Mouse (Mus musculus) neural tube, embryonic 11.5 days (tissue): ENCODE data around the gene Lrrc55. TPM values are rescaled to one million over a fixed set of nuclear protein-coding genes. Genes with fewer than 3 reads are reported as not detected.

Experiments
- ATAC-seq: fragments of 200-750 bp; cut with Nextera tagmentation; 2 replicates; pipeline ENCODE4 v1.8.0; 2017; ENCODE audit warnings: moderate number of reproducible peaks, mild to moderate bottlenecking, moderate TSS enrichment, moderate library complexity; ENCODE audit not compliant: insufficient read depth, low FRiP score, low TSS enrichment
- DNase-seq: peaks from one replicate; pipeline ENCODE4 v3.0.0-alpha.2; 2015; ENCODE audit warnings: low spot score
- H3K27ac ChIP-seq: fragments of 300-500 bp; sonication (generic); 2 replicates; pipeline ENCODE4 v1.5.1; 2014; ENCODE audit warnings: low read depth, mild to moderate bottlenecking, low read length
- H3K27me3 ChIP-seq: fragments of 300-500 bp; sonication (generic); 2 replicates; pipeline ENCODE4 v1.6.1; 2014; ENCODE audit warnings: mild to moderate bottlenecking, low read length, mixed read lengths; ENCODE audit not compliant: control insufficient read depth, insufficient read depth
- H3K36me3 ChIP-seq: fragments of 300-500 bp; sonication (generic); 2 replicates; pipeline ENCODE4 v1.6.1; 2014; ENCODE audit warnings: mild to moderate bottlenecking, low read length, moderate library complexity, mixed read lengths; ENCODE audit not compliant: control insufficient read depth, insufficient read depth
- H3K4me1 ChIP-seq: fragments of 300-500 bp; sonication (generic); 2 replicates; pipeline ENCODE4 v1.6.1; 2014; ENCODE audit warnings: low read length, mixed read lengths; ENCODE audit not compliant: control insufficient read depth, insufficient read depth
- H3K4me2 ChIP-seq: fragments of 300-500 bp; sonication (generic); 2 replicates; pipeline ENCODE4 v1.6.1; 2014; ENCODE audit warnings: low read depth, mild to moderate bottlenecking, moderate library complexity
- H3K4me3 ChIP-seq: fragments of 300-500 bp; sonication (generic); 2 replicates; pipeline ENCODE4 v1.5.1; 2014; ENCODE audit warnings: low read depth, low read length
- H3K9ac ChIP-seq: fragments of 300-500 bp; sonication (generic); 2 replicates; pipeline ENCODE4 v1.6.1; 2014; ENCODE audit warnings: mild to moderate bottlenecking, low read length
- H3K9me3 ChIP-seq: fragments of 300-500 bp; sonication (generic); 2 replicates; pipeline ENCODE4 v1.6.1; 2016; ENCODE audit warnings: low read length; ENCODE audit not compliant: control insufficient read depth
- WGBS: fragments of 180-500 bp; shearing (Covaris S2); extraction: QIAGEN DNeasy Blood & Tissue Kit; methylation state at CpG from one replicate; pipeline ENCODE4 v1.1.7; 2014; 5-methylcytosine and 5-hydroxymethylcytosine counted together
- polyA plus RNA-seq: library from polyadenylated mRNA; unstranded; fragments of >200 nt; fragmentation: Nextera tagmentation; extraction: Ambion mirVana; gene quantifications from 2 replicates; pipeline ENCODE4 v1.2.1, GENCODE M21; 2014

The Lrrc55 gene
- polyA plus RNA-seq, 1 experiment from 2014 or later = 1.1 TPM

- no peaks in the 10 kb centered on the region for H3K27me3 ChIP-seq
- H3K4me1 ChIP-seq = no peaks in the 10 kb centered on the region
- DNase-seq (peak; percentile 19), ATAC-seq (no peak)
- H3K9me3 ChIP-seq = no peaks in the 10 kb centered on the region
- 55% methylated on average over 17 of the region's 17 CpGs for WGBS
- no peak overlapping the region for H3K27ac ChIP-seq
- H3K9ac ChIP-seq = no peak overlapping the region
- no peaks in the 10 kb centered on the region for H3K36me3 ChIP-seq
- H3K4me2 ChIP-seq = no peak overlapping the region
- H3K4me3 ChIP-seq = no peak overlapping the region
These were observed 27.5 kb upstream of the Lrrc55 start for GRCm38 (mm10) chr2:85224221-85225179.

GRCm38 (mm10) chr2:85216606-85217005, 19.6 kb upstream of the Lrrc55 start:
- Histone ChIP-seq H3K9ac (no peak overlapping the region), H3K27me3 (no peaks in the 10 kb centered on the region), H3K4me1 (no peaks in the 10 kb centered on the region), H3K9me3 (no peaks in the 10 kb centered on the region), H3K4me3 (no peak overlapping the region), H3K36me3 (no peaks in the 10 kb centered on the region), H3K4me2 (no peak overlapping the region), H3K27ac (no peak overlapping the region)
- DNase-seq (no peak), ATAC-seq (no peak)

GRCm38 (mm10) chr2:85213746-85214145, 16.7 kb upstream of the Lrrc55 start:
- H3K27ac ChIP-seq = no peak overlapping the region
- no peaks in the 10 kb centered on the region for H3K36me3 ChIP-seq
- no peak overlapping the region for H3K9ac ChIP-seq
- ATAC-seq = no peak
- 92% methylated on average over 2 of the region's 2 CpGs for WGBS
- no peaks in the 10 kb centered on the region for H3K4me1 ChIP-seq
- no peaks in the 10 kb centered on the region for H3K9me3 ChIP-seq
- no peak overlapping the region for H3K4me3 ChIP-seq
- H3K4me2 ChIP-seq = no peak overlapping the region
- DNase-seq = no peak
- no peaks in the 10 kb centered on the region for H3K27me3 ChIP-seq

GRCm38 (mm10) chr2:85209301-85209700, 12.3 kb upstream of the Lrrc55 start:
- Histone ChIP-seq H3K27ac (no peak overlapping the region), H3K36me3 (no peaks in the 10 kb centered on the region), H3K27me3 (no peaks in the 10 kb centered on the region), H3K9me3 (no peaks in the 10 kb centered on the region), H3K4me2 (no peak overlapping the region), H3K4me1 (no peaks in the 10 kb centered on the region), H3K4me3 (no peak overlapping the region), H3K9ac (no peak overlapping the region)
- 74% methylated on average over 5 of the region's 5 CpGs for WGBS
- DNase-seq (no peak), ATAC-seq (no peak)

GRCm38 (mm10) chr2:85205170-85205569, 8.2 kb upstream of the Lrrc55 start:
- no peak overlapping the region for H3K4me2 ChIP-seq
- no peak overlapping the region for H3K4me3 ChIP-seq
- H3K9me3 ChIP-seq = no peaks in the 10 kb centered on the region
- no peaks in the 10 kb centered on the region for H3K36me3 ChIP-seq
- no peak for DNase-seq
- no peaks in the 10 kb centered on the region for H3K4me1 ChIP-seq
- no peak overlapping the region for H3K27ac ChIP-seq
- H3K9ac ChIP-seq = no peak overlapping the region
- WGBS = 87% methylated on average over 8 of the region's 8 CpGs
- ATAC-seq = no peak
- H3K27me3 ChIP-seq = no peaks in the 10 kb centered on the region

GRCm38 (mm10) chr2:85198011-85198965, 1.3 kb upstream of the Lrrc55 start:
- H3K4me2 ChIP-seq = peak overlapping the region; percentile 66

GRCm38 (mm10) chr2:85194566-85194965, 2.4 kb downstream of the Lrrc55 start:
- Histone ChIP-seq H3K4me1 (no peaks in the 10 kb centered on the region), H3K27me3 (no peaks in the 10 kb centered on the region), H3K9me3 (no peaks in the 10 kb centered on the region), H3K36me3 (no peaks in the 10 kb centered on the region), H3K4me3 (no peak overlapping the region), H3K4me2 (no peak overlapping the region), H3K27ac (no peak overlapping the region), H3K9ac (no peak overlapping the region)
- ATAC-seq (no peak), DNase-seq (no peak)
- 79% methylated on average over 1 of the region's 1 CpGs for WGBS

More at GRCm38 (mm10) chr2:85198011-85198965, 1.3 kb upstream of the Lrrc55 start:
- WGBS = 3% methylated on average over 24 of the region's 24 CpGs
- H3K4me3 ChIP-seq = peak overlapping the region; percentile 29
- H3K4me1 ChIP-seq = no peaks in the 10 kb centered on the region
- no peaks in the 10 kb centered on the region for H3K27me3 ChIP-seq
- H3K36me3 ChIP-seq = no peaks in the 10 kb centered on the region
- peak overlapping the region; percentile 50 for H3K9ac ChIP-seq
- no peak overlapping the region for H3K27ac ChIP-seq
- H3K9me3 ChIP-seq = no peaks in the 10 kb centered on the region
- ATAC-seq = peak; percentile 65
- peak; percentile 50 for DNase-seq

GRCm38 (mm10) chr2:85187582-85188151, 9.3 kb downstream of the Lrrc55 start:
- no peak for DNase-seq
- no peaks in the 10 kb centered on the region for H3K4me1 ChIP-seq
- H3K4me3 ChIP-seq = no peak overlapping the region
- no peak overlapping the region for H3K27ac ChIP-seq
- H3K27me3 ChIP-seq = no peaks in the 10 kb centered on the region
- no peaks in the 10 kb centered on the region for H3K9me3 ChIP-seq
- 92% methylated on average over 6 of the region's 6 CpGs for WGBS
- H3K36me3 ChIP-seq = no peaks in the 10 kb centered on the region
- ATAC-seq = no peak
- no peak overlapping the region for H3K4me2 ChIP-seq
- no peak overlapping the region for H3K9ac ChIP-seq
